Mouse (Mus musculus): ENCODE measurements around the gene Srebf2.

Gene Srebf2

DNA sequence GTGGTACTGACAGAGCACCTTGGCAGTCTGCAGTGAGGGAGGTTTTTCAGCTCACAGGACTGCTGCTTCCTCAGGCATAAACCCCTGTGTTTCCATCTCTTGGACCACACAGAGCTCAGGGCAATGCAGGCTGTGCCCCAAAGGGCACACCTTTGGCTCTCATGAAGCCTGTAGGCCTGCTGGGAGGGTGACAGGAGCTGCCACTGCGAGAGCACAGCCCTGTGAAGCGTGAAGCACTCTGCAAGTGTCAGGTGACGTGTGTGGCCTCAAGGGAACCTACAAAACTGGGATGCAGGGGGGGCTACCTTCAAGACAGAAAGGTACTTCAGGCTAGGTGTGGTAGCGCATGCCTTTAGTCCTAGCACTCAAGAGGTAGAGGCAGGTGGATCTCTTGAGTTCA lies 85.7 kb downstream of the Srebf2 start:
- no peak for TF ChIP-seq GATA4 (IDR thresholded peaks at IDR 0.05; ENCODE audit: insufficient replicate concordance, low read length)

DNA sequence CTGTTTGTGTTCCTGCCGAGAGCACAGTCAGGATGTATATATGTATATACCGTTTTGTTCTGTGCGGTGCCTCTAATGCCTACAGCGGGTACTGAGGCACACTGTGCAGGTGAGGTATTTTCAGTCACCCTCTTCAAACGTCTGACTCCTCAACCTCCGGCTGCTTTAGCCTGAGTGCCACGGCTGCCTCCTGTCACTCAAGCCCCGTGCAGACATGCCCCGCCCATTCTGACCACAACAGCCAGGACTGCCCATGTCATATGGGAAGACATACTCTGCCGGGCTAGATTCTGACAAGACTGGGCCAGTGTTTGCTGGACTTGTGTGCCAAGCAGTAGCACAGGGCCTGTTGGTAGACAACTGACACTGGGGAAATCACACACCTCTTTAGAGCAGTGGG lies 88.7 kb downstream of the Srebf2 start:
- TF ChIP-seq GATA4 (IDR thresholded peaks at IDR 0.05; ENCODE audit: insufficient replicate concordance, low read length), result no peak

GRCm38 (mm10) chr15:82236565-82236964 lies 89.6 kb downstream of the Srebf2 start:
- TF ChIP-seq GATA4 (IDR thresholded peaks at IDR 0.05; ENCODE audit: insufficient replicate concordance, low read length), result no peak

DNA sequence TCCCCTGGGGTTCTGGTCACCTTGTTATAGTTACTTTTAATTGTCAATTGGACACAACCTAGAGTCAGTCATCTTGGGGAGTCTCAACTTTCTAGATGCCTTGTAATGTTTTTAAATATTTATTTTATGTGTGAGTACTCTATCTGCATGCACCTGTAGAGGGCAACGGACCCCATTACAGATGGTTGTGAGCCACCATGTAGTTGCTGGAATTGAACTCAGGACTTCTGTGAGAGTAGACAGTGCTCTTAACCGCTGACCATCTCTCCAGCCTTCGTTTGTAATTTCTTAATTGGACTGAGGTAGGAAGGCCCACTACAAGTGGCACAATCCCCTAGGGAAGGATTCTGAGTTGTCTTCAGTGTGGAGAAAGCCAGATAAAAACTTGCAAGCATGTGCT lies 96.3 kb downstream of the Srebf2 start:
- TF ChIP-seq GATA4 (IDR thresholded peaks at IDR 0.05; ENCODE audit: insufficient replicate concordance, low read length), result no peak

GRCm38 (mm10) chr15:82243742-82244114 lies 96.7 kb downstream of the Srebf2 start:
- no peak for TF ChIP-seq GATA4 (IDR thresholded peaks at IDR 0.05; ENCODE audit: insufficient replicate concordance, low read length)

DNA sequence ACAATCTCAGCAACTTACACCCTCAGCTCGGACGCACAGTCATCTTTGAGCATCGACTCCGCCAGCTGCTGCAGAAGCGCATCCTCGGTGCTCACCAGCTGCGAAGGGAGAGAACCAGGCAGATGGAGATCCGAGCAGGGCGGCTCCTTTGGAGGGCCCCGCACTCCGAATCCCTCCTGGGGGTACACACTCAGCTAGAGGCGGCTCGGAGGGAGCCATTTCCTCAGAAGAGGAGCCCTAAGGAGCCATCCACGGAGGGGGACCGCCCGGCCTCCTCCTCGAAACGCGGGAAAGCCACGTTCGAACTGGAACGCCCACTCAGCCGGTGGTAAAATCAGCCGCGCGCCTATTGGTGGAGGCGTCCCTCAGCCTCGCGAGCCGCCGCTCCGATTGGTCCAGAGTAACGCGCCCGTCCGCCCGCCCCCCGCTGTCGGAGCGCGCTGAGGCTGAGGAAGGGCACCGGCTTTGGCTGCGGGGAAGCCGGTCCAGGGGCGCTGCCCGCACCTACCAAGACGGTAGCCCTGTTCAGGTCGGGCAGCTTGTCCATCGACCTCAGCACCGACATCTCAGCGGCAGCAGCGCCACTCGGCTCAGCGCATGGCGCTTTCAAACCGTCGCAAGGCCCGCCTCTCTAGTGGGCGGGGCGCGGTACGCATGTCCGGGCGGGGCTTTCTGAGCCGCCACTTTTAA lies 97.3 kb downstream of the Srebf2 start, which contains the start of gene Cenpm:
Gene Cenpm (minus strand): TSS at position 634 of the 690 bp plus-strand sequence.
- no peak for TF ChIP-seq GATA4 (IDR thresholded peaks at IDR 0.05; ENCODE audit: insufficient replicate concordance, low read length)

DNA sequence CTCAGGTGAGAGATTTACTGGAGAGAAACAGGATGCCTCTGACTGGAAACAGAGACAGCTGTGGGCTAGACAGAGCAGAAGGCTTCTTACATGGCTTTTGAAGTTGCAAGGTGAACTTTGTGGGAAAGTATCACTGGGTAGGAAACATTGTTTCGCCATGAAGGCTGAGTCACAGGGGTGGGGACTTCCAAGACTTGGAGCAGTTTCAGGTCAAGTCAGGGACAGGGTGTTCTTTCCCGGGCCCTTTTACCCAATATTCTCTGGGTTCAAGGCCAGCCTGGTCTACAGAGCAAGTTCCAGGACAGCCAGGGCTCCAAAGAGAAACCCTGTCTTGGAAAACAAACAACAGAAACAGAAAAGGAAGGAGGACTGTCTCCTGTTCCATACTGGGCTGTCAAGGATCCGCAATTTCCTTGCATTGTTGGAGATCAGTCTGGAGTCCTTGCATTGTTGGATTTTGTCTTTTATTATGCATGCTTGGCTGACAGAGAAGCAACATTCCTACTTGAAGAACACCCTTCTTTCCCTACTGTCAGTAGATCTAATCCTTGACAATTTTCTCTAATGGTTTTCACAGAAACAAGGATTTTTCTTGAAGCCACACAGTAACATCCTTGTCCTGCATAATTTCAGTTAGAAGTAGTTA lies 100.3 kb downstream of the Srebf2 start:
- TF ChIP-seq GATA4 (IDR thresholded peaks at IDR 0.05; ENCODE audit: insufficient replicate concordance, low read length), result no peak

DNA sequence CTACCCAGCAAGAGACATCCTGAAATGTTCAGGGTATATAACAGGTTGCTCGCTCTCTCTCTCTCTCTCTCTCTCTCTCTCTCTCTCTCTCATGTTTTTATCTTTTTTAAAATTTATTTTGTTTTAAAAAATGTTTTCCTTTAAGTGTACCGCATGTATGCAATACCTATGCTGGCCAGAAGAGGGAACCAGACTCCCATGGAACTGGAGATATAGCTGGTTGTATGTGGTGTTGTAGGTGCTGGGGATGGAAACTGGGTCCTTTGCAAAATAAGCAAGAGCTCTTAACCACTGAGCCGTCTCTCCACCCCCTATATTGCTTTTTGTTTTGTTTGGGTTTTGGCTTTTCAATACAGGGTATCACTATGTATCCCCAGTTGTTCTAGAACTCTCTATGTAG lies 104.6 kb downstream of the Srebf2 start:
- TF ChIP-seq GATA4 (IDR thresholded peaks at IDR 0.05; ENCODE audit: insufficient replicate concordance, low read length), result no peak

- no peak for TF ChIP-seq GATA4 (IDR thresholded peaks at IDR 0.05; ENCODE audit: insufficient replicate concordance, low read length)
These were observed 105.1 kb downstream of the Srebf2 start, which contains the start of gene 1500009C09Rik for GRCm38 (mm10) chr15:82252097-82252496. Gene 1500009C09Rik (plus strand): TSS chr15:82252397.
